Mouse (Mus musculus) stomach, embryonic 15.5 days (tissue): ENCODE results near the gene Vps37b. TPM values are rescaled to one million over a fixed set of nuclear protein-coding genes. Genes with fewer than 3 reads are reported as not detected.

Experiments used
- ATAC-seq: fragments of 200-750 bp; cut with Nextera tagmentation; 2 replicates; pipeline ENCODE4 v1.8.0; 2017; ENCODE audit warnings: low read depth, moderate number of reproducible peaks, moderate TSS enrichment; ENCODE audit not compliant: insufficient read depth, low FRiP score
- H3K27ac ChIP-seq: fragments of 300-500 bp; sonication (generic); 2 replicates; pipeline ENCODE4 v1.5.1; 2015; ENCODE audit warnings: mild to moderate bottlenecking, inconsistent platforms
- H3K27me3 ChIP-seq: fragments of 300-500 bp; sonication (generic); replicated peaks from 2 replicates; pipeline ENCODE4 v1.6.1; 2015; ENCODE audit warnings: inconsistent platforms
- H3K36me3 ChIP-seq: fragments of 300-500 bp; sonication (generic); 2 replicates; pipeline ENCODE4 v1.6.1; 2015; ENCODE audit warnings: inconsistent platforms
- H3K4me1 ChIP-seq: fragments of 300-500 bp; sonication (generic); 2 replicates; pipeline ENCODE4 v1.6.1; 2015; ENCODE audit warnings: inconsistent platforms
- H3K4me2 ChIP-seq: fragments of 300-500 bp; sonication (generic); 2 replicates; pipeline ENCODE4 v1.6.1; 2015; ENCODE audit warnings: mild to moderate bottlenecking, inconsistent platforms
- H3K4me3 ChIP-seq: fragments of 300-500 bp; sonication (generic); replicated peaks from 2 replicates; pipeline ENCODE4 v1.5.1; 2015; ENCODE audit warnings: inconsistent platforms
- H3K9ac ChIP-seq: fragments of 300-500 bp; sonication (generic); 2 replicates; pipeline ENCODE4 v1.6.1; 2015; ENCODE audit warnings: inconsistent platforms
- H3K9me3 ChIP-seq: fragments of 300-500 bp; sonication (generic); 2 replicates; pipeline ENCODE4 v1.6.1; 2016; ENCODE audit warnings: inconsistent platforms
- WGBS: fragments of 180-500 bp; shearing (Covaris S2); methylation state at CpG from one replicate; pipeline ENCODE4 v1.1.7; 2015; 5-methylcytosine and 5-hydroxymethylcytosine counted together
- polyA plus RNA-seq: library from polyadenylated mRNA; unstranded; fragments of >200 nt; fragmentation: Nextera tagmentation; extraction: Ambion mirVana; gene quantifications from 2 replicates; pipeline ENCODE4 v1.2.1, GENCODE M21; 2015

Gene Vps37b
- polyA plus RNA-seq, 1 experiment from 2014 or later, result 36.2 TPM

DNA sequence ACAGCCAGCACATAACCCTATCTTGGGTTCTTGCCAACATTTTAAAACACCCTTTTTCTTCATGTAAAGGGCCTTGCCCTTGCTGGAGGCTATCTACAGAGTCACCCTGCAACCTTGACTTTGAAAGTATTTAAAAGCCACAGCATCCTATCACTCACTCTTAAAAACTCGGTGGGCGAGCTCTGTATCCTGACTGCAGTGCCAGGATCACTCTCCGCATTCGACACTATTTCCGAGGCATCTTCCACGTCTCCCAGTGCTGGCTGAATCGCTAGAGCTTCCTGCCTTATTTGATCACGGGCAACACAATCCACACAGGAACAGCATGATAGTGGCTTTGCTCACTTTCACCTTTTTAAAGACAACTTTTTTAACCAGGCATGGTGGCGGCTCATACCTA, 14.1 kb downstream of the Vps37b start:
- ATAC-seq, result no peak
- no peak overlapping the region for H3K9ac ChIP-seq

DNA sequence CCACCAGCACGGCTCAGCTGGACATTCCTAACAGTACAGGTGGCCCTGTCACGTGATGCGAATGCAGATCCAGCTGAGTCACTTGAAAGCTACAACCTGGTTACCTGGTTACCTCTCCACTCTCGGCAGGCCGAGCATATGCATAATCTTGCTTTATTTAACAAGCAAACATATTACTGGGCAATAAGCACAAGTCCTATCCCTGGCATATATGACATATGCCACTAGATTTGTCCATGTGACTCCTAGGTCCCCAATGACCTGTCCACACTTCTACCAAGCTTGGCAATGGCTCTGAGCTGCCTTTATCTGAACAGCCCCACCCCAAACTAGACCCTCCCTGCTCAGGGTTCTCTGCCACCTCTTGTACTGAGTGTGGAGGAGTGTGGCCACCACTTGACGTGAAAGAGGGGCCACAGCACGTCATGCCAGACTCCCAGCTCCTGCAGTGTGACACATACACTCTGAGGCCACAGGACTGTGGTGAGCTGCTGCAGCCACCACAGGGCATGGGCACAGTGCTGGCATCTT, 15.7 kb downstream of the Vps37b start:
- Histone ChIP-seq H3K4me3 (no peak overlapping the region), H3K27me3 (no peaks in the 10 kb centered on the region), H3K27ac (peak overlapping the region; percentile 60; the same call in 1 of the 2 replicates), H3K9ac (no peak overlapping the region), H3K36me3 (no peaks in the 10 kb centered on the region), H3K4me1 (peaks cover 78% of the 10 kb centered on the region), H3K4me2 (no peak overlapping the region), H3K9me3 (no peaks in the 10 kb centered on the region)
- 69% methylated on average over 7 of the region's 7 CpGs for WGBS
- peak; percentile 29; the same call in 1 of the 2 replicates for ATAC-seq

More for the DNA sequence above, 14.1 kb downstream of the Vps37b start:
- H3K4me3 ChIP-seq, result no peak overlapping the region
- no peaks in the 10 kb centered on the region for H3K27me3 ChIP-seq
- 77% methylated on average over 9 of the region's 9 CpGs for WGBS
- no peaks in the 10 kb centered on the region for H3K9me3 ChIP-seq
- H3K36me3 ChIP-seq, result no peaks in the 10 kb centered on the region
- H3K27ac ChIP-seq, result no peak overlapping the region
- H3K4me1 ChIP-seq, result peaks cover 62% of the 10 kb centered on the region
- no peak overlapping the region for H3K4me2 ChIP-seq

DNA sequence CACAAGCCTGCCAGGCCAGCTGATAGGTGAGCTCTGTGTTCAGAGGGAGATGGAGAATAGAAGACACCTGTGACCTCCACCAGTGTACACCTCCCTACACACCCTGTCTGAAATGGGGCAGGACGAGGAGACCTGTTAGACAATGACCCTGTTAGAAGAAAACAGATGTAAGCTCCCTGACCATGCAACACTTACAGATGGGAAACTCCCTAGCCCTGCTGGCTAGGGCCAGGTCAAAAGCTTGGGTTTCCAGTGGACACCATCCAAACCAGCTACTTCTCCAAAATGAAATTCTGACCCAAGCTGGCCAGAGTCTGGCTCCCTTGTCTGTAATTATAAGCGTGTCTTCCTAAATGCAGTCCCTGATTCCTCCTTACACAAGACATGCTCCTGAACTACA, 16.3 kb downstream of the Vps37b start:
- peaks cover 79% of the 10 kb centered on the region for H3K4me1 ChIP-seq
- no peak overlapping the region for H3K4me3 ChIP-seq
- H3K9ac ChIP-seq, result no peak overlapping the region
- 75% methylated on average over 2 of the region's 2 CpGs for WGBS
- H3K27me3 ChIP-seq, result no peaks in the 10 kb centered on the region
- no peaks in the 10 kb centered on the region for H3K36me3 ChIP-seq
- no peak for ATAC-seq
- no peak overlapping the region for H3K4me2 ChIP-seq
- H3K9me3 ChIP-seq, result no peaks in the 10 kb centered on the region
- no peak overlapping the region for H3K27ac ChIP-seq

DNA sequence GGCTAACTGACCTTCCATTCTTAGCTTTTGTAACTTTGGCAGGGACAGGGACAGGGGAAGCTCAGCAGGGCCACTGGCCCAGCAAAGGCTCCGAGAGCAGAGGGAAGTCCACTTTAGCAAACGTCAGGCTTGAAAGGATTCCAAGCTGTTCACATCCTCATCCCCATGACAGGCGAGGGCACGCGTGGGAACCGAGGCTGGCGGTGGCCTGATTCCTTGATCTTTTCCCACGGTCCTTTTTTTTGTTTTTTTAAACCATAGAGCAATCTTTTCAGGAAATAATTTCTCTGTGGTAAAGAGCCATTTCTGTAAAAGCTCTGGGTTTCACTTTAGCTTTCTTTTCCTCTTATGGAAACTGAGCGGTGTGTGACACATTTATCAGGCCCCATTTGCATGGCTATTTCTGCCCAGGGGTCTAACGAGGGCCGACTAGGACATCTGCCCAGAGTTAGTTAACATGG, 17.2 kb downstream of the Vps37b start:
- peaks cover 81% of the 10 kb centered on the region for H3K4me1 ChIP-seq
- H3K4me3 ChIP-seq, result no peak overlapping the region
- 0 out of 2 replicates have a peak overlapping the region, but pooled peaks have one; percentile 26 for H3K4me2 ChIP-seq
- H3K27me3 ChIP-seq, result no peaks in the 10 kb centered on the region
- ATAC-seq, result no peak
- H3K9ac ChIP-seq, result no peak overlapping the region
- 38% methylated on average over 11 of the region's 11 CpGs for WGBS
- no peaks in the 10 kb centered on the region for H3K36me3 ChIP-seq
- H3K27ac ChIP-seq, result peak overlapping the region; percentile 60; the same call in 1 of the 2 replicates
- no peaks in the 10 kb centered on the region for H3K9me3 ChIP-seq

DNA sequence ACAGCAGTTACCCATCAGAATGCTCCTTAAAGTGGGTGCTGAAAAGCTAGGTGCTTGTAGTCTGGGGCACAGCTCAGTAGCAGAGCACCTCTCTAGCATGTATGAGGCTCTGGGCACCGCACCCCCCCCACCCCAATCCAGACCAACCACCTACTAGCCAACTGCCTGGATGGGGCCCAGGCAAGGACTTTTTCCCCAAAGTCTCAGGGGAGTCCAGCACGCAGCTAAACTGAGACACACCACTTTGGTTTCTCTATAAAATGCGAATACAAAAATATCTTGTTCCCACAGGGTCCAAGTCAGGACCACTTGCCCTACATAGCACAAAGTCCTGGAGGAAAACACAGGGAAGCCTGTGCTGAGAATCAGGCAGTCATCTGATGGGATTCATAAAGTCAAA, 17.9 kb downstream of the Vps37b start:
- Histone ChIP-seq H3K9me3 (no peaks in the 10 kb centered on the region), H3K27me3 (no peaks in the 10 kb centered on the region), H3K4me1 (peaks cover 76% of the 10 kb centered on the region), H3K4me2 (no peak overlapping the region), H3K9ac (no peak overlapping the region), H3K4me3 (no peak overlapping the region), H3K36me3 (peaks cover 4% of the 10 kb centered on the region; the same call in 1 of the 2 replicates), H3K27ac (peak overlapping the region; percentile 60; the same call in 1 of the 2 replicates)
- no peak for ATAC-seq
- WGBS, result 79% methylated on average over 3 of the region's 3 CpGs

DNA sequence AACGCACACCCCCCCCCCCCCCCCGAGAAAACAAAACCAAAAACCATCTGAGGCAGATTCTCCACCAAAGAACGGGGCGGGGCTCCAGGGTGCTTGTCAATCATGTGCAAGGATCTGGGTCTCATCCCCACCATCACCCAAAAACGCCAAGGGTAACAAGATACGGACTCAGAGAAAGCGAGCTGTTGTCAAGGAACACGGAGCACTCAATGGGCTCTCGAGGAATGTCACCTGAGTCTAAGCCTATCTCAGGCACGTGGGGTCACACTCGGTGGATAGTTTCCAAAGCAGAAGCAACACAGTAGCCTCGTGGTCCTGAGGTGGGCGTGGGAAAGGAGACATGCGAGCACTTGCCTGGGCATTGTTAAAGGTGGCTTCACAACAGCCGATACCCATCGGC, 18.3 kb downstream of the Vps37b start:
- H3K27ac ChIP-seq, result no peak overlapping the region

DNA sequence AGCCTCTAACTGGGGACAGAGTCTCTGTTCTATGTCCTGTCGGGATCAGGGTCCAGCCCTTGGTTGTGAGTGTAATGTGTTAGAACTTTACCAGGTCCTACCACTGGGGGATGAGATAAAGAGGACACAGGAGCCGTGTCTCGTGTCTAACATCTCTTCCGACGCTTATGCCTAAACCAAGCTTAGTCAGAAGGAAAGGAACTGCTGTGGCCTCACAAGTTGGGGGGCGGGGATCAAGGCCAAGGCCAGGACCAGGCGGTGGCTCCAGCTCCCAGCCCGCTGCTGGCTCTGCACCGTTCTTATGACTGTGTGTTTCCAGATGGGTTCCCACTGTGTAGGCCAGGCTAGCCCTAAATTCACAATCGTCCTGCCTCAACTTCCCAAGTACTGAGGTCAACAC, 19.2 kb downstream of the Vps37b start:
- H3K4me1 ChIP-seq, result peaks cover 72% of the 10 kb centered on the region
- no peak overlapping the region for H3K9ac ChIP-seq
- H3K4me3 ChIP-seq, result no peak overlapping the region
- H3K27me3 ChIP-seq, result no peaks in the 10 kb centered on the region
- H3K9me3 ChIP-seq, result no peaks in the 10 kb centered on the region
- peaks cover 14% of the 10 kb centered on the region for H3K36me3 ChIP-seq
- 66% methylated on average over 10 of the region's 10 CpGs for WGBS
- H3K4me2 ChIP-seq, result no peak overlapping the region
- H3K27ac ChIP-seq, result 0 out of 2 replicates have a peak overlapping the region, but pooled peaks have one; percentile 83
- ATAC-seq, result no peak

More for the DNA sequence above, 18.3 kb downstream of the Vps37b start:
- Histone ChIP-seq H3K9me3 (no peaks in the 10 kb centered on the region), H3K9ac (no peak overlapping the region), H3K4me1 (peaks cover 74% of the 10 kb centered on the region), H3K27me3 (no peaks in the 10 kb centered on the region), H3K4me3 (no peak overlapping the region), H3K4me2 (no peak overlapping the region), H3K36me3 (peaks cover 7% of the 10 kb centered on the region)
- ATAC-seq, result no peak
- WGBS, result 83% methylated on average over 16 of the region's 16 CpGs

DNA sequence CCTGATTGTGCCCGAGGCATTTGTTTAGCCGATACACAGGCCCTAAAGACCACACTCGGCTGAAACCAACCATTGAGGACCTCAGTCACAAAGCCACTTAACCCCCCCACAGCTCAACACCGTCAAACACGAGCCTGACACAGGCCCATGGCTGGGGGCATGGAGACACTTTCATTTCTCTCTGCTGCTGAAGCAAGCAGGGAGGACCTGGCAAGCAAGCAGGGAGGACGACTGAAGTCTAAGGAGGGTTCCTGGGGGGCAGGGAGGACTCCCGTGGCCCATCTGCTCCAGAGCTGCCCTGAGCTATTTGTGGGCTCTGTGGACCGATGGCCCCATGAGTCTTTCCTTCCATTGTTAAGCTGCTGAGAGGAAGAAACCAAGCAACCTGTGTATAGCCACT, 20.1 kb downstream of the Vps37b start:
- Histone ChIP-seq H3K4me3 (no peak overlapping the region), H3K9me3 (no peaks in the 10 kb centered on the region), H3K4me2 (peak overlapping the region; percentile 41), H3K27ac (peak overlapping the region; percentile 83), H3K9ac (no peak overlapping the region), H3K4me1 (peaks cover 62% of the 10 kb centered on the region), H3K36me3 (peaks cover 22% of the 10 kb centered on the region), H3K27me3 (no peaks in the 10 kb centered on the region)
- 34% methylated on average over 8 of the region's 8 CpGs for WGBS
- ATAC-seq, result no peak

DNA sequence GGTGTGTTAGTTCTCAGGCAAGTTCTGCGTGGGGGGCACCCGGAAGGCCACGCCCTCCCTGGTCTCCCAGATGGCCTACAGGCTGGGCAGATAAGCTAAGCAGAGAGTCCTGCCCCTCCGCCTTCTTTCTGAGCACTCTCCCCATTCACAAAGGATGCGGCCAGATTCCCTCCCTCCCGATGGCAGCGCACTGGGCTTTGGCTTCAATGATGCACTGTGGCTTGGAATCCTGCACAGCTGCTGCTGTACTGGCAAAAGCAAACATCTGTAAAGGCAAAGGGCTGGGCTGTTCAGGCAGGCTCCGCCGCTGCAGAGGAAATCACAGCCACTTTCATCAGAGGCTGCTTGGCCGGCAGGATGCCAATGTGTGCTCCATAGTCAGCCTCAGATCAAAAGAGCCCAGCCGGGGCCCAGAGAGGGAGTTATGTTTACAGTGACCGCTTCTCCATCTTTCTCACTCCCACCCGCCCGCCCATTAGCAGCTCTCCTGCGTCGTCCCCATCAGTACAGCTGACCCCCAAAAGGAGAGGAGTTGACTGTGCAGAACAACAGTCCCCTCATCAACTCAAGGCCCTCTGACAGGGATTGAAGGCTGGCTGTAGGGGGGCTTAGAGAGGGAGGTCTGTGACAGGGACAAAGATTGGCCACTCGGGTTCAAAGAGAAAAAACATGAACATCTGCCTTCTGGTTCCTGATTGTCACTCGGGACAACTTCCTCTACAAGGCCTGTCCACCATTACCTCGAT, 21.0 kb downstream of the Vps37b start:
- Histone ChIP-seq H3K36me3 (peaks cover 27% of the 10 kb centered on the region), H3K27me3 (no peaks in the 10 kb centered on the region), H3K9me3 (no peaks in the 10 kb centered on the region), H3K4me1 (peaks cover 54% of the 10 kb centered on the region), H3K4me3 (no peak overlapping the region), H3K27ac (peak overlapping the region; percentile 83), H3K9ac (no peak overlapping the region), H3K4me2 (peak overlapping the region; percentile 41)
- 8% methylated on average over 19 of the region's 19 CpGs for WGBS
- peak; percentile 52 for ATAC-seq

DNA sequence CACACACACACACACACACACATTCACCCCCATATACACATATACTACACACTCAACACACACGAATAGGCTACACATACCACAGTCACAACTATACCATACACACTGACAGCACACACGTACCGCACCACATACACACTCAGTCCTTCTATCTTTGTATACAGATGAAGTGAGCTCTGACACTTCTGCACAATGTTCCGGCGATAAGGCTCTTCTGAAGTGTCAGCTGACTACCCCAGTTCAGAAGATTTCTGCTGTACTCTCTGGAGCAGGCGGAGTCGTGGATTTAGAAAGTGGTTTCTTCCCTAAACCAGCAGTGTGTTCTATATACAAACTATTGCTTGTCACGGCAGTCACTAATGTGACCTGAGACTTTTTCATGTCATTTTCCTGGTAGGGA, 22.0 kb downstream of the Vps37b start:
- Histone ChIP-seq H3K27me3 (no peaks in the 10 kb centered on the region), H3K36me3 (peaks cover 33% of the 10 kb centered on the region), H3K9ac (no peak overlapping the region), H3K4me3 (no peak overlapping the region), H3K9me3 (no peaks in the 10 kb centered on the region), H3K4me2 (no peak overlapping the region), H3K4me1 (peaks cover 51% of the 10 kb centered on the region), H3K27ac (no peak overlapping the region; the same call in 1 of the 2 replicates)
- ATAC-seq, result 0 out of 2 replicates have a peak, but pooled peaks have one; percentile 15
- WGBS, result 73% methylated on average over 8 of the region's 8 CpGs

DNA sequence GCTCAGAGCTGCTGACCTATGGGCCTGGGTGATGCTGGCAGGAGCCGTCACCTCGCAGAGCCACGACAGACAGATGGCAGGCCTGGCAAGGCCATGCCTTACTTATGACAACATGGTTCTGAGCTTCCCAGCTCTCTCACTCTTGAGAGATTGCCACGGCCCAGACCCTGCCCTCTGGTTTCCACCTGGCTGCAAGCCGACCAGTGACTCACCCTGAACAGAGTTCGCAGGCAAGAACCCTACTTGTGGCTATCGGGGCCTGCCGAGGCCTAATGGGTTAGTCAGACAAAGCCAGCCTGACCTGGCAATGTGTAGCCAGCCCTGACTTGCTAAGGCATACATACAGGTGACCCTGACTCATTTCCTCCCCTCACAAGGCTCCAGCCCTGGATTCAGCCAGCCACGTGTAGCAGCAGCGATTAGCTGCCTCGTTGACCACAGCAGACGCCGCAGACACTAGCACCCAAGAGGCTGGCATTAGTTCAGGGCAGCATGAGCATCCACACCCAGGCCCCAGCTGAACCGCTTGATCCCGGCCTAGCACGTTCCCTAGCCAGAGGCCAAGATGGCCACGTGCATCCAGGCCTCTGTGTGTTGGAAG, 25.1 kb downstream of the Vps37b start:
- H3K27ac ChIP-seq, result no peak overlapping the region
- H3K4me2 ChIP-seq, result no peak overlapping the region
- no peaks in the 10 kb centered on the region for H3K9me3 ChIP-seq
- no peak overlapping the region for H3K9ac ChIP-seq
- no peak for ATAC-seq
- peaks cover 27% of the 10 kb centered on the region for H3K4me1 ChIP-seq
- no peak overlapping the region for H3K4me3 ChIP-seq
- H3K27me3 ChIP-seq, result no peaks in the 10 kb centered on the region
- WGBS, result 89% methylated on average over 17 of the region's 17 CpGs
- peaks cover 37% of the 10 kb centered on the region for H3K36me3 ChIP-seq
